Mouse (Mus musculus) hindbrain, embryonic 10.5 days (tissue): ENCODE data around the gene Rad54l2. TPM values are rescaled to one million over a fixed set of nuclear protein-coding genes. Genes with fewer than 3 reads are reported as not detected.

Experiments
- DNase-seq: peaks from one replicate; pipeline ENCODE4 v3.0.0-alpha.2; 2017; ENCODE audit warnings: low spot score
- H3K27ac ChIP-seq: fragments of 300-500 bp; sonication (generic); 2 replicates; pipeline ENCODE4 v1.5.1; 2016; ENCODE audit warnings: mild to moderate bottlenecking, moderate library complexity
- H3K27me3 ChIP-seq: fragments of 300-500 bp; sonication (generic); 2 replicates; pipeline ENCODE4 v1.6.1; 2016; ENCODE audit warnings: mild to moderate bottlenecking; ENCODE audit not compliant: poor library complexity, insufficient read depth, severe bottlenecking
- H3K36me3 ChIP-seq: fragments of 300-500 bp; sonication (generic); 2 replicates; pipeline ENCODE4 v1.6.1; 2016; ENCODE audit warnings: mild to moderate bottlenecking, moderate library complexity
- H3K4me1 ChIP-seq: fragments of 300-500 bp; sonication (generic); replicated peaks from 2 replicates; pipeline ENCODE4 v1.6.1; 2016; ENCODE audit warnings: mild to moderate bottlenecking
- H3K4me3 ChIP-seq: fragments of 300-500 bp; sonication (generic); 2 replicates; pipeline ENCODE4 v1.5.1; 2016; ENCODE audit warnings: mild to moderate bottlenecking, moderate library complexity
- H3K9me3 ChIP-seq: fragments of 300-500 bp; sonication (generic); 2 replicates; pipeline ENCODE4 v1.6.1; 2016; ENCODE audit warnings: mild to moderate bottlenecking, moderate library complexity
- WGBS: fragments of 180-500 bp; shearing (Covaris S2); methylation state at CpG from one replicate; pipeline ENCODE4 v1.1.7; 2016; 5-methylcytosine and 5-hydroxymethylcytosine counted together
- polyA plus RNA-seq: library from polyadenylated mRNA; unstranded; fragments of >200 nt; fragmentation: Nextera tagmentation; extraction: Ambion mirVana; gene quantifications from 2 replicates; pipeline ENCODE4 v1.2.1, GENCODE M21; 2016

Rad54l2 gene
- polyA plus RNA-seq, 1 experiment from 2014 or later, result 10.4 TPM

DNA sequence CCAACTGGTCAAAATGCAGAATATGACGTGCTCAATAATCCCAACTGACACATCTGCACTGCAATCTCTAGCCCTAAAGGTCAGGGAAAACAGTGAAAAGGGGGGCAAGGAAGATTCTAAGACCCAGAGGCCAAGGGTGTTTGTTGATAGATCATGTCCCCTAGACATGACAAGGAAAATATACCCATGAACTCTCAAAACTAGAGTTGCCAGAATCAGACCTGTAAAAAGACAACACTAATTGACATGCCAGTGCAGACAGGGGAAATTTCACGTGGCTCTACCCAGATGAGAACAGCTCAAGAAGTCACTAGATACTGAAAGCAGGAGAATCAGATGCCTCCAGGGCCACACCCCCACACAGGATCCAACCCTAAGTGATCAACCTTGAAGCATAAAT lies 55.3 kb downstream of the Rad54l2 start:
- Histone ChIP-seq H3K9me3 (no peaks in the 10 kb centered on the region), H3K27me3 (no peaks in the 10 kb centered on the region), H3K36me3 (peaks cover 9% of the 10 kb centered on the region; the same call in 1 of the 2 replicates), H3K4me1 (no peaks in the 10 kb centered on the region), H3K27ac (no peak overlapping the region), H3K4me3 (no peak overlapping the region)
- no peak for DNase-seq
- WGBS, result 81% methylated on average over 2 of the region's 2 CpGs

DNA sequence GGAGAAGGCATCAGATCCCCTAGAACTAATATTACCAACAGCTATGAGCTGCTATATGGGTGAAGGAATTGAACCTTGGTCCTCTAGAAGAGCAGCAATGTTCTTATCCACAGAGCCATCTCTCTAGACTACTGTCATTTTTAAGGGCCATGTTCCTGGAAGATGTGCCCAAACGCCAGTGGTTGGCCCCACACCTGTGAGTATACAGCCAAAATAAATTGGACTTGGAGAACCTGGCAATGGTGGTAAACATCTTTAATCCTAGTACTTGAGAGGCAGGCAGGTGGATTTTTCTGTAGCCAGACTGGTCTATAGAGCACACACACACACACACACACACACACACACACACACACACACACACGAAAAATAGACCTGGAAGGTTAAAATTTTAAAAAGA lies 59.6 kb downstream of the Rad54l2 start:
- H3K27ac ChIP-seq, result no peak overlapping the region

DNA sequence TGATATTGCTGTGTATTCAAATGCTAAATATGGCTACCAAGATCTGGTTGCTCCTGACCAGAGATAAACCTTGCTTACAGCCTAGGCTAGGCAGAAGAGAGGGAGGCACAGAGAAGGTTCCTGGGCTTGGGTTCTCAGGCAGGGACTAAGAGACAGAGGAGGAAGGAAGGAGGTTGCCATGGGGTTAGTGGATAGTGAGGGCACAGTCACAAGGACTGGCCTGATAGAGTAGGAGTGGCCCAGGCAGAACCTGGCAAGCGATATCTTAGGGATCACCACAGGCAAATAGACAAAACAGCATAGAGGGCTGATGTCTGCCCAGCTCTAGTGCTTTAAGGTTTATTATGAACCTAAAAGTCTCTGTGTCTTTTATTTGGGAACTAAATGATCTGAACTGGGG lies 62.1 kb downstream of the Rad54l2 start:
- Histone ChIP-seq H3K4me1 (no peaks in the 10 kb centered on the region), H3K9me3 (no peaks in the 10 kb centered on the region), H3K27me3 (no peaks in the 10 kb centered on the region), H3K36me3 (peaks cover 11% of the 10 kb centered on the region), H3K4me3 (no peak overlapping the region), H3K27ac (no peak overlapping the region)
- DNase-seq, result no peak
- 91% methylated on average over 1 of the region's 1 CpGs for WGBS

More for the DNA sequence above, 59.6 kb downstream of the Rad54l2 start:
- Histone ChIP-seq H3K4me3 (no peak overlapping the region), H3K4me1 (no peaks in the 10 kb centered on the region), H3K27me3 (no peaks in the 10 kb centered on the region), H3K9me3 (no peaks in the 10 kb centered on the region), H3K36me3 (no peaks in the 10 kb centered on the region)
- DNase-seq, result no peak
- 94% methylated on average over 2 of the region's 2 CpGs for whole genome bisulfite sequencing

DNA sequence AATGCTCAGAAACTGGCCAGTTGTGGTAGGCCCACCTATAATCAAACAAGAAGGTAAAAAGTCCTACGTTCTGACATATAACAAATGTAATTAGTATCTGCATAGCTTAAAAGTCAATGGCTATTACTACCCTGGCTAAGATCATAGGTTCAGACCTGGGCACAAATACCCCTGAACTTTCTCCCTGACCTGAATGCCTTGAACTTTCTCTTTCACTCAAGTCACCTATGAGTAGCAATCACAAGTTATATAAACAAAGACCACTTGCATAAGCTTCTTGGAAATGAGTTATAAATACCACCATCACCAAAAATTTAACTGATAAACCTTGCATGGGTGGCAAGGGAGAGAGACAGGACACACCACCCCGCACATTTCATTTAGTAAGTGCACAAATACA lies 63.6 kb downstream of the Rad54l2 start:
- Histone ChIP-seq H3K27ac (no peak overlapping the region), H3K36me3 (peaks cover 23% of the 10 kb centered on the region), H3K4me3 (no peak overlapping the region), H3K27me3 (no peaks in the 10 kb centered on the region), H3K9me3 (no peaks in the 10 kb centered on the region), H3K4me1 (no peaks in the 10 kb centered on the region)
- DNase-seq, result no peak
- WGBS, result 93% methylated on average over 2 of the region's 2 CpGs

DNA sequence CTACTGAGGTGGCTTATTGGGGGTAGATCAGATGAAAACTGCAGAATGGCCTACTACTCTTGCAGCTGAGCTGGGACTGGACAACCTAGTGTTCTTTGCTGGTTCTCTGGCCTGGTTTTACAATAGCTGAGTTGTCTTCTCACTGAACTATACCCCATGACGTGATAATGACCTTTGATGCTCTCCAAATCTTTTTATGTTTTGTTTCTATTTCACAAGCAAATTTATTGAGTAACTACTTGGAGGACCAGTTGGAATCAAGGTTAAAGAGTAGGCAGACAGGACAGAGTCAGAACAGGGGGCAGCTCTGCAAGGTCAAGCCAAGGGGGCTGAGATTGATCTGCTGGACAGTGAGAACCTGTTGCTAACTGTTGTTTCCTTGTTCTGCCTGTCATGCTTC lies 64.1 kb downstream of the Rad54l2 start:
- Histone ChIP-seq H3K27me3 (no peaks in the 10 kb centered on the region), H3K4me1 (no peaks in the 10 kb centered on the region), H3K4me3 (no peak overlapping the region), H3K9me3 (no peaks in the 10 kb centered on the region), H3K36me3 (peaks cover 28% of the 10 kb centered on the region), H3K27ac (no peak overlapping the region)
- no peak for DNase-seq
- whole genome bisulfite sequencing, result 93% methylated on average over 1 of the region's 1 CpGs

DNA sequence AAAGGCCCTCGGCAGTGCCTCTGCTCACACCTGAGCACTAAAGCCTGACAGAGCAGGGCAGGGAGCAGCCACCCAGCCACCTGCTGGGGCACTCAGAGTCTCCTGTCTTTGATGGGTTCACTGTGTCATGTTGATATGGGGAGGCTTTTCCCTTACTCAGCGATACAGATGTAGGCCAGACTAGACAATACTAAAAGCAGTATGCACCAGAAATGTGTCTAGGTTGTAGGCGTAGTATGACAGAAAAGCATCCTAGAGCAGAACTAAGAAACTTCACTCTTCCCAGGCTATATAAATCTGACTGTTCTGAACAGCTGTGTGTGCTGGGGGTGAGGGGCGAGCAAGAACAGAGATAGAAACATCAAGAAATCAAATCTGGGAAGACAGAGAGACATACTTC lies 72.3 kb downstream of the Rad54l2 start:
- 95% methylated on average over 4 of the region's 4 CpGs for WGBS
- Histone ChIP-seq H3K4me1 (no peaks in the 10 kb centered on the region), H3K4me3 (no peak overlapping the region), H3K36me3 (peaks cover 96% of the 10 kb centered on the region), H3K27me3 (no peaks in the 10 kb centered on the region), H3K9me3 (no peaks in the 10 kb centered on the region), H3K27ac (no peak overlapping the region)
- no peak for DNase-seq

DNA sequence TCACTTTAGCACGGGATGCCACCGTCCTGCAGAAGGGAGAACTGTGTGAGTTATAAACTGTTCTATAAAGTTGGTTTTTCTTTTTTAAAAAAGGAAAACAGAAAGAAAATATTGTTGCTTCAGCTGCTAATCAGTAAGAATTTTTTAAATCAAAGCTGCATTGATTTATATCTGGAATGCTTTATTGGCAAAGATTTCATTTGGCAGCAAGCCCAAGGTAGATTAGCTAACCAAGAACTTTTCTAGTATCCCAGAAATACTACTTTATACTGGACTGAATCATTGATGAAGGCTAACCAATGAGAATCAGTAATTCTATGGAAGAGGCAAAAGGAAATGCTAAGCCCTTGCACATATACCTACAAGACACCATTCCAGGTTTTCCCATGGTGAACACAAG lies 72.8 kb downstream of the Rad54l2 start:
- H3K27me3 ChIP-seq, result no peaks in the 10 kb centered on the region
- 98% methylated on average over 2 of the region's 2 CpGs for WGBS
- H3K4me3 ChIP-seq, result no peak overlapping the region
- H3K9me3 ChIP-seq, result no peaks in the 10 kb centered on the region
- no peaks in the 10 kb centered on the region for H3K4me1 ChIP-seq
- no peak overlapping the region for H3K27ac ChIP-seq
- H3K36me3 ChIP-seq, result peaks cover 96% of the 10 kb centered on the region
- DNase-seq, result no peak

DNA sequence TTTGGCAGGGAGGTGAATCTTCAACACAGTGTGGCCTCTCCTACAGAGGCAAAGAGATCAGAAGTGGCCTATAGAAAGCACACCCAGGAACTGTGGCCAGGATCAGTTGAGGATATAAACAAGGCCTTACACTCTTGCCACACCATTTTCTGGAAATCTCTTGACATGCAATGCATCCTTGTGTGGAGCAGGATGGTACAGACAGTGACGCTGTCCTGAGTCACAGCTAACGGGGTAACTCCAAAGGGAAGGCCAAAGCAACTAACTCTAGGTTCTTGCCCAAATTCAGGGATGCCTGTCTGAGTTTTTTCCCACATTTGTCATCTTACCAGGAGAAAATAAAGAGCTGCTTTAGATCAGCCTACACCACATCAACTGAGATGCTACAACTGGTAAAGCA lies 76.5 kb downstream of the Rad54l2 start:
- WGBS, result 97% methylated on average over 2 of the region's 2 CpGs

DNA sequence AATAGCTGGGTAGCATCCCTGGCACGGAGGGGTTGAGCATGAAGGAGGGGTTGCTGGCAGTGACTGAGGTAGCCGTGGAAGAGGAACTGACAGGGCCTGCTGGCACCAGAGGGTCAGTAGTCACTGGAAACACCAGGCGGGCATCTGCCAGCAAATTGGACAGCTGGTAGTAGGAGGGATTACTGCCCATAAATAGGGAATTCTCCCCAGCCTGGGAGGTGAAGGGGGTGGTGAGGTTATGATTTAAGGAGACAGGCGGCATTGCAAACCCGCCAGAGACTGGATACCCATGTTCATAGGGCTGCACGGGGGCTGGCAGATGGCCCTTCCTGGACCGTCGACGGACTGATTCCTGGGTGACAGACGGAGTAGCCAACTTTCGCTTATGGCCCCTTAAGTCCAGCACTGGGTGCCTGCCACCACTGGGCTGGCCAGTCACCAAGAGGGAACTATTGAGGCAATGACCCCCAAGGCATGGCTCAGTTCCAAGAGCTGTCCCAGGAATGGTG lies 96.0 kb downstream of the Rad54l2 start:
- Histone ChIP-seq H3K27me3 (no peaks in the 10 kb centered on the region), H3K9me3 (no peaks in the 10 kb centered on the region), H3K36me3 (peaks cover 68% of the 10 kb centered on the region), H3K4me1 (0 out of 2 replicates have a peak, but pooled peaks cover 3% of the 10 kb centered on the region), H3K27ac (no peak overlapping the region), H3K4me3 (no peak overlapping the region)
- no peak for DNase-seq
- WGBS, result 95% methylated on average over 11 of the region's 11 CpGs

More for the DNA sequence above, 76.5 kb downstream of the Rad54l2 start:
- H3K9me3 ChIP-seq, result no peaks in the 10 kb centered on the region
- H3K4me1 ChIP-seq, result no peaks in the 10 kb centered on the region
- H3K36me3 ChIP-seq, result peaks cover 96% of the 10 kb centered on the region
- H3K27ac ChIP-seq, result no peak overlapping the region
- no peaks in the 10 kb centered on the region for H3K27me3 ChIP-seq
- no peak for DNase-seq
- H3K4me3 ChIP-seq, result no peak overlapping the region

DNA sequence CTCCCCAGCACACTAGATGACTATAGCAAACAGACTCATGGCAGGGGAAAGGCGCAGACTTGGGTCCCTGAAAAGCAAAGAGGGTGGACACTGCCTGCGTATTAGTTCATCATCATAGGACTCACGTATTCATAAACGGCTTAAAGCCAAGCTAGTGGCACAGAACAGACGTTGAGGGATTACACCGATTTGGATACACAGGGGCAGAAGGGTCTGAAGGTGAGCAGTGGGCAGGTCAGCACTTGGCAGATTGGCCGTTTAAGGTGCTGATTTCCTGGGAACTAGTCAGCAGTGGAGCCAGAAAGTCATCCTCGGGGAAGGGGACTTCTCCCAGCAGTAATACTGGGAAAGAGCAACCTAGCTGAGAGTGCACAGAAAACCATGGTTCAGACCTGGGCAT lies 100.2 kb downstream of the Rad54l2 start:
- DNase-seq, result no peak
- no peaks in the 10 kb centered on the region for H3K9me3 ChIP-seq
- H3K27me3 ChIP-seq, result peaks cover 4% of the 10 kb centered on the region; the same call in 1 of the 2 replicates
- H3K4me1 ChIP-seq, result peaks cover 38% of the 10 kb centered on the region
- no peak overlapping the region for H3K4me3 ChIP-seq
- H3K27ac ChIP-seq, result no peak overlapping the region
- peaks cover 28% of the 10 kb centered on the region for H3K36me3 ChIP-seq
- 82% methylated on average over 8 of the region's 8 CpGs for WGBS

DNA sequence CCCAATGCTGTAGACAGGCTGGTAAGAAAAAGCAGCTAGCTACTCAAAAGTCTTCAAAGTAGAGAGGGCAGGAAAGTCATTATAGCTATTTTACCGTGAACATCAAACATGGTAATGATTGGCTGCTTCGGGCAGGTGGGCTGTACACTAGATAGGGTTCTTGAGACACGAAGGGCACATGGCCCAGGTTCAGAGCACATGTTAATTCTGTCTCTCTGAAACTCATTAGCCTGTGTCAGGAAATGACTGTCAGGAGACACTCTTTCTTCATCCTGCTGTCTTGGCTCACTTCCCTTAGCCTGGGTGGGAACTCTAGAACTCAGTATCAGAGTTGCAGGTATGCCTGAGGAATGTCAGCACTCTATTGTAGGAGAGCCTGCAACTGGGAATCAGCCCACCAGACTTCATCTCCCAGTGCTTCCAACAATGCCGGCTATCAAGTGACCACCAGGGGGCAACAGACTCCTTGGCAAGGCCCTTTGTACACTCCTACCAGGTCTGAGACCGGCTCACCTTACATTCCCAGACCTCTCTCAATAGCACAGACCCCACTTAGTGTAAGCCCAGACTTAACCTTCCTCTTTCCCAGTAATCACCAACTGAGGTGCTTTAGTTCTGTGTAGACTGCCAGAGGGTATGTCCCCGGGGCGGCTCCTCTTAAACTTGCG lies 101.9 kb downstream of the Rad54l2 start:
- Histone ChIP-seq H3K4me1 (peaks cover 38% of the 10 kb centered on the region), H3K27ac (no peak overlapping the region), H3K27me3 (peaks cover 4% of the 10 kb centered on the region; the same call in 1 of the 2 replicates), H3K9me3 (no peaks in the 10 kb centered on the region), H3K36me3 (peaks cover 12% of the 10 kb centered on the region), H3K4me3 (no peak overlapping the region)
- DNase-seq, result peak; percentile 82
- WGBS, result 39% methylated on average over 8 of the region's 8 CpGs

DNA sequence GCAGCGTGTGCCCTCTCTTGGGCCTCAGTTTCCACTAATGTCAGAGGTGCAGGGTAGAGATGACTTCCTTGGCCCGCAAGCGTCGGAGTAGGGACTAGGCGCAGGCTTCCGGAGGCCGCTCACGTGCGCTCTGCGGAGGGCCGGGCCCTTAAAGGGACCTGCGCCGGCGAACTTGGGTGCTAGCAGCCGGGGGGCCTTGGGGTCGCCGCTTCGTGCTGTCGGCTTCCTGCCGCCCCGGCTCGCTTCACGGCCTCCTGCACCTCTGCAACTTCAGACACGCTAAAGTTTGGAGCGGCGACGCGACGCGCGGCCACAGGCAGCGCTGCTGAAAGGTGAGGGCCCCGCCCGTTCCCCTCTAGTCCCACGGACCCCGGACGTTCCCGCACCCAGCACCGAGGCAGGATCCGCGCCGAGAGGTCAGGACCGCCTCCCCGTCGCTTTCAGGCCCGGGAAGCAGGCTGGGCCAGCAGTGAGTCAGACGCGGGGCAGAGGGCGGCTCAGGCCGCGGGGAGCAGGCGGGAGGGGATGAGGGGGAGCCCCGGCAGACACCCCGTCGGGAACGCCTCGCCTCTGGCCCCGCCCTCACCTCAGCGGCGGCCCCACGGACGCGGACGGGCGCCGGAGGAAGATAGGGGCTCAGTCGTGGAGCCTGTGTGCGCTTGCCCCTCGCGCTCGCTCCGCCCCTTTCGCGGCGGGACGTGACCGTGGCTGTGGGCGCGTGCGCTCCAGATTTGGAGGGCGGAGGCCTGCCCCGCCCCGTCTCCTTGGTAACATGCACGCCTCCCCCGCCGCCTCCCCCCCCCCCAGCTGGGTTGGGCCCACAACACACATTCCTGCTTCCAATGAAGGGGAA lies 103.5 kb downstream of the Rad54l2 start, which contains the start of gene Tex264:
Gene Tex264, minus strand, starts transcription at position 679 of the 853 bp plus-strand sequence.
- no peaks in the 10 kb centered on the region for H3K9me3 ChIP-seq
- H3K36me3 ChIP-seq, result peaks cover 17% of the 10 kb centered on the region
- peak within 1 kb of the TSS; percentile 92 for H3K27ac ChIP-seq
- under 1% methylated on average over 86 of the region's 86 CpGs for WGBS
- peak; percentile 76 for DNase-seq
- H3K4me1 ChIP-seq, result peaks cover 38% of the 10 kb centered on the region
- H3K27me3 ChIP-seq, result peaks cover 4% of the 10 kb centered on the region; the same call in 1 of the 2 replicates
- peak within 1 kb of the TSS; percentile 93 for H3K4me3 ChIP-seq

DNA sequence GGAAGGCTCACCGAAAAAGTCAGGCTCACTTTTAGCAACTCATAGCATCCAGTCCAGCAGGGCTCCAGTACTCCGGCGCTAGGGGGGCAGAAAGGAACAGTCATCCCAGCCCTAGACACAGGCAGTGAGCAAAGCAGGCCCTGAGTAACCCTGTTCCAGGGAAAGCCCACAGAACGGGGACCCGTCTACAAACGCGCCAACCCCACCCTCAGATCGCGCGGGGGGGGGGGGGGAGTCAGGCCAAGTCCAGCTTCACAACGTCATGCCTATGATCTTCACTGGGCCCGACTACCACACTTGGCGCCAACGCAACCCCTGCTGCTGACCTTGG lies 104.1 kb downstream of the Rad54l2 start:
- no peak for DNase-seq
- WGBS, result 5% methylated on average over 13 of the region's 14 CpGs
- peak overlapping the region; percentile 92 for H3K27ac ChIP-seq

More for the DNA sequence above, 104.1 kb downstream of the Rad54l2 start:
- Histone ChIP-seq H3K36me3 (peaks cover 22% of the 10 kb centered on the region), H3K4me1 (peaks cover 38% of the 10 kb centered on the region), H3K4me3 (peak overlapping the region; percentile 93), H3K27me3 (peaks cover 4% of the 10 kb centered on the region; the same call in 1 of the 2 replicates), H3K9me3 (no peaks in the 10 kb centered on the region)
